Comparison of ENCODE assay signal across 25 mouse cellular contexts in the genomic region with DNA sequence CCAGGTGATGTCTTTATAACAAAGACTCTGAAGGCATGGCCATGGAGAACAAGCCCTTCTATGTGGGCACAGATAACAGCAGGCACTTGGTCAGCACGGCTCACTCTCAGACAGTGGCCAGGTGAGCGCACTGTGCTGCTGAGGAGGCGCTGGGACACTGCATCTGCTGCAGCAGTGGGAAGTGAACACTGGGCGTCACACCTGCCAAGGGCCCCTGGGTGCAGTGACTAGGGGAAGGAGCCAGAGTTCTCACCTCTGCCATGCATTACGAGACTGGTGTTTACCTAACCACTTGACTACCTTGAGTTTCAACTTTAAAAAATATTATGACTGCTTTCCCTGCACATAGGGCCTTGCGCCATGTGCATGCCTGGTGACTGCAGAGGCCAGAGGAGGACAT.
"Had no signal": no experiment of that assay in that cellular context is flagged by ENCODE, and none has a peak within 500 bp of the region (broad histone marks: within the 10 kb centered on the region; RNA-seq: fewer than 3 reads in every experiment).

No protein-coding gene starts in this region.

- H3K4me1 ChIP-seq: heart, embryonic 13.5 days; limb, embryonic 12.5 days had no signal

- DNase-seq: gastrocnemius, adult 2 months; gastrocnemius, postnatal 10 days; gastrocnemius, postnatal 25 days; heart, postnatal 14 days; heart, postnatal 4 days; kidney, adult 18-20 months; kidney, adult 8-10 months; kidney, postnatal 10 days; kidney, postnatal 25 days; kidney, postnatal 4 days; liver had no signal

- H3K36me3 ChIP-seq: heart, embryonic 15.5 days; hindbrain, embryonic 12.5 days; limb, embryonic 12.5 days had no signal

- ATAC-seq: forebrain, embryonic 16.5 days; hindbrain, embryonic 16.5 days; inflammation-experienced regulatory T-cells, adult 6 months; intestine, embryonic 15.5 days; intestine, postnatal 0 days had no signal

- H3K9me3 ChIP-seq: heart, embryonic 15.5 days; hindbrain, embryonic 12.5 days; intestine, embryonic 15.5 days; limb, embryonic 10.5 days had no signal

- H3K27me3 ChIP-seq: heart, embryonic 13.5 days; heart, embryonic 15.5 days; hindbrain, embryonic 12.5 days; intestine, embryonic 15.5 days; limb, embryonic 12.5 days had no signal

- H3K4me3 ChIP-seq: gastrocnemius, adult 2 months; heart, embryonic 13.5 days; heart, embryonic 15.5 days; hindbrain, embryonic 10.5 days; hindbrain, embryonic 12.5 days; intestine, embryonic 15.5 days; layer of hippocampus, adult 2 months; left cerebral cortex, adult 2 months; limb, embryonic 10.5 days; limb, embryonic 12.5 days had no signal

- H3K27ac ChIP-seq: gastrocnemius, adult 2 months; heart, embryonic 13.5 days; heart, embryonic 15.5 days; hindbrain, embryonic 10.5 days; hindbrain, embryonic 12.5 days; hindbrain, embryonic 14.5 days; intestine, embryonic 15.5 days; layer of hippocampus, adult 2 months; left cerebral cortex, adult 2 months; limb, embryonic 10.5 days; limb, embryonic 12.5 days had no signal
